Mouse (Mus musculus) spleen, adult 2 months (tissue): ENCODE measurements around the gene Rhox12.

Source experiments
- CTCF ChIP-seq: fragments of 200-500 bp; IDR thresholded peaks from 2 replicates; pipeline ENCODE4 v1.5.1; 2011; ENCODE audit warnings: mild to moderate bottlenecking, inconsistent platforms; ENCODE audit not compliant: insufficient read depth, insufficient read length, insufficient replicate concordance; ENCODE audit errors: extremely low read depth
- POLR2A ChIP-seq: fragments of 200-500 bp; IDR thresholded peaks from 2 replicates; pipeline ENCODE4 v1.6.1; 2011; ENCODE audit warnings: low read depth, low read length, inconsistent platforms

GRCm38 (mm10) chrX:38084226-38084625 lies 26.5 kb downstream of the Rhox12 start:
- peak; percentile 30; the same call in 1 of the 2 replicates for TF ChIP-seq CTCF
- TF ChIP-seq POLR2A, result no peak
